Mouse (Mus musculus) spleen, embryonic (tissue): ENCODE measurements around the gene Pnkd.

ENCODE experiments used
- CTCF ChIA-PET: fragments of 350-600 bp; sonication (Branson Sonifier 250); formaldehyde crosslinking; loops from one replicate; lab custom pipeline; 2022; lab: Charles Lee

Pnkd gene

DNA sequence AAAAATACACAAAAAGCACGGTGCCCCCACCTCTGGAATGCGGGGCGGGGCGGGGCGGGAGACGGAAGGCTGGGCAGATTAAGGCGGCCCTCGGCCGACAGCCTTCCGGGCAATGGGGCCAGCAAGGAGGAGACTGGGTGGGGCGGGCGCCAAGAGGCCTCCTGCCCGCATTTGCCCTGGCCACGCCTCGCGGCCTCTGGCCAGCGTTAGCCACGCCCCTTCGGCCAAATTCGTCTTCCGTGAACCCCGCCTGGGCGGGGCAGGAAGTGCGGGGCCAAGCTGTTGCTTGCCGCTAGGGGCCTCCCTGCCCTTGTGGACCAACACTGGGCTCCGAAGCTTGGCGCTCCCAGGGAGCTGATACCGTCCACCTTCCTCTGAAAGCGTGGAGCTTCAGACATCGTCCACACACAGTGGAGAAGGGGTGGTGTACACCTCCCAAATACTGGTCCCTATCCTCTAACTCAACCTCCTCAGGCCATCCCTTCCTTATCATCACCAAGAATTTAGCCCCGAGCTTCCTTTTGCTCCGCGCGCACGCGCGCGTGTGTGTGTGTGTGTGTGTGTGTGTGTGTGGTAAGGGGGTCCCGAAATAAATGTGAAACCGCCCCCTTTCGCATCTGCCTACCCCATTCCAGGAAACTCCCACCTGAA lies 112.7 kb downstream of the Pnkd start:
- CTCF ChIA-PET: interaction anchor here (1.2 kb wide), 1 partner anchor 10 kb away, joined by 9 read pairs; no protein-coding TSS in a partner anchor

DNA sequence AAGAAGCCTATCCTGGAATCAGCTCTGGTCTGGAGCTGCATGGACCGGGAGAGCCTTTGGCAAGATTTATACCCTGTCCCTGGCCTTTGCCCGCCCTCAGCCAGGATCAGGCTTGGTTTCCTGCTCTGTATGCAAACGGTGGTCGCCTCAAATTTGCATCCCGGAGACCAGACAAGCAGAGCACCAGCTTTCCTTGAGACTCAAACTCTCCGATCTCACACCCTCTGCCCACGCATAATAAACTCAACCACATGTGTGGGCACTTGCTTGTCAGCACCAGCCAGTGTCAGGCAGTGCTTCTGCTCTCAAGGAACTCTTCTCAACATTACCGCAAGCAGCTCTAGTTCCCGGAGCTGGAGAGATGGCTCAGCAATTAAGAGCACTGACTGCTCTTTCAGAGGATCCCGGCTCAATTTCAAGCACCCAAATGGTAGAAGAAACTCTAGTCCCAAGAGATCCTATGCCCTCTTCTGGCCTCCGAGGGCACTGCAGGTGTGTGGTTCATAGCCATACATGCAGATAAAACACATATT lies 113.3 kb downstream of the Pnkd start:
- CTCF ChIA-PET: interaction anchor here (1.2 kb wide), 1 partner anchor 10 kb away, joined by 9 read pairs; no protein-coding TSS in a partner anchor

DNA sequence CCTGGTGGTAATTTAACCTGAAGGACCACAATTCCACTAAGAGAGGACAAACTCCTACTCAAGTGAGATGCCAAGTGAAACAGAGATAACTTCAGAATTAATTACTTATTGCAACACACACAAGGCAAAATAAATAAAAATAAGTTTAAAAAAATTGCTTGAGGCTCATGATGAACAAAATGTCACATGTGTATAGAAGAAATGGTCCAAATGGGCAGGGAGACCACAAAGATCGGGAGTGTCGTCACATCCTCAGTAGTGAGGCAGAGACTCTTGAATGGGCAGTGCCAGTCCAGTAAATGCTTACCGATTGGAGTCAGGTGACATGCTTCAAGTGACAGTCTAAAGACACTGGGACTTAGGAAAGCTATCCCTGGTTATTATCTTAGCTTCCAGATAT lies 115.8 kb downstream of the Pnkd start:
- CTCF ChIA-PET: no interaction called here

DNA sequence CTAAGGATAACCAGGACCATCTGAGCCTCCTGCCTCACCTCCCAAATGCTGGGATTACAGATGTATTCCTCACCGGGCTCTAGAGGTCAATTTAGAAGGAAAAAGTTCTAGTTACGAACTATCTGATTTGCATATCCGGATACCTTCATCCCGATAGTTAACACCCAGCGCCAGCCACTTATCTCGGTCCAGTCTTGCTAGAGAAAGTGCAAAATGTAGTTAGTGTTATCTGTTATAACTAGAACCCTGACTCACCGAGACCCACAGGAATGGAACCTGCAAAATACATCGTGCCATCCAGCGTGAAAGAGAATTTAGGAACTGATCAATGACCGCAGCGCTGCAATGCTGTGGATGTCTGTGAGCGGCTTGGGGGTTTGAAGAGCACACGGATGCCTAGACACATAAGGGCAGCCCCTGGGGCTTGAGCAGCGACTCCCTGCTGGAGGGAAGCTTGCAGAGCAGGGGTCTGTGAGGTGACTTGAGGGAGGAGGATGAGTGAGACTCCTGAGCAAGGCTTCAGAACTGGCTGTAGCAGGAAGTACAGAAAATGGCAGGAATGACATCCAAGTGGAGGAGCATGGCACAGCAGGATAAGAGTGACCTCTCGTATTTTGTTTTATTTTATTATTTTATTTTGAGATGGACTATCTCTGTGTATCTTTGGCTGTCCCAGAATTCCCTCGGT lies 116.4 kb downstream of the Pnkd start:
- CTCF ChIA-PET: interaction anchor here (0.7 kb wide), 1 partner anchor 24 kb away, joined by 3 read pairs; no protein-coding TSS in a partner anchor
